Mouse (Mus musculus) liver, embryonic 15.5 days (tissue): ENCODE results near the gene Chfr. TPM values are rescaled to one million over a fixed set of nuclear protein-coding genes. Genes with fewer than 3 reads are reported as not detected.
A peak's percentile ranks its signal among the peaks of the same experiment; 100 is the strongest.
"Not testable (repeated sequence)": the region's sequence is repeated elsewhere in the genome, so short reads cannot be mapped to it uniquely, and the experiment has no call there.

ENCODE experiments used
- ATAC-seq: fragments of 200-750 bp; cut with Nextera tagmentation; 2 replicates; pipeline ENCODE4 v1.8.0; 2017; ENCODE audit warnings: moderate number of reproducible peaks, mild to moderate bottlenecking, moderate library complexity; ENCODE audit not compliant: insufficient read depth
- H3K27ac ChIP-seq: fragments of 300-500 bp; sonication (generic); replicated peaks from 2 replicates; pipeline ENCODE4 v1.5.1; 2015; ENCODE audit warnings: mild to moderate bottlenecking, inconsistent platforms
- H3K27me3 ChIP-seq: fragments of 300-500 bp; sonication (generic); 2 replicates; pipeline ENCODE4 v1.6.1; 2015; ENCODE audit warnings: mild to moderate bottlenecking, inconsistent platforms
- H3K36me3 ChIP-seq: fragments of 300-500 bp; sonication (generic); replicated peaks from 2 replicates; pipeline ENCODE4 v1.6.1; 2015; ENCODE audit warnings: moderate library complexity, mild to moderate bottlenecking, inconsistent platforms
- H3K4me1 ChIP-seq: fragments of 300-500 bp; sonication (generic); replicated peaks from 2 replicates; pipeline ENCODE4 v1.6.1; 2015; ENCODE audit warnings: inconsistent platforms
- H3K4me2 ChIP-seq: fragments of 300-500 bp; sonication (generic); 2 replicates; pipeline ENCODE4 v1.6.1; 2015; ENCODE audit warnings: moderate library complexity, mild to moderate bottlenecking, inconsistent platforms
- H3K4me3 ChIP-seq: fragments of 300-500 bp; sonication (generic); replicated peaks from 2 replicates; pipeline ENCODE4 v1.5.1; 2015; ENCODE audit warnings: mild to moderate bottlenecking, inconsistent platforms
- H3K9ac ChIP-seq: fragments of 300-500 bp; sonication (generic); 2 replicates; pipeline ENCODE4 v1.6.1; 2015; ENCODE audit warnings: moderate library complexity, mild to moderate bottlenecking, inconsistent platforms
- H3K9me3 ChIP-seq: fragments of 300-500 bp; sonication (generic); replicated peaks from 2 replicates; pipeline ENCODE4 v1.6.1; 2016; ENCODE audit warnings: inconsistent platforms
- WGBS: fragments of 180-500 bp; shearing (Covaris S2); methylation state at CpG from one replicate; pipeline ENCODE4 v1.1.7; 2015; ENCODE audit warnings: mixed read lengths; ENCODE audit not compliant: insufficient replicate concordance; 5-methylcytosine and 5-hydroxymethylcytosine counted together
- polyA plus RNA-seq: library from polyadenylated mRNA; unstranded; fragments of >200 nt; fragmentation: Nextera tagmentation; extraction: Ambion mirVana; gene quantifications from 2 replicates; pipeline ENCODE4 v1.2.1, GENCODE M21; 2015

The Chfr gene
- polyA plus RNA-seq, 1 experiment from 2014 or later: 17.9 TPM

DNA sequence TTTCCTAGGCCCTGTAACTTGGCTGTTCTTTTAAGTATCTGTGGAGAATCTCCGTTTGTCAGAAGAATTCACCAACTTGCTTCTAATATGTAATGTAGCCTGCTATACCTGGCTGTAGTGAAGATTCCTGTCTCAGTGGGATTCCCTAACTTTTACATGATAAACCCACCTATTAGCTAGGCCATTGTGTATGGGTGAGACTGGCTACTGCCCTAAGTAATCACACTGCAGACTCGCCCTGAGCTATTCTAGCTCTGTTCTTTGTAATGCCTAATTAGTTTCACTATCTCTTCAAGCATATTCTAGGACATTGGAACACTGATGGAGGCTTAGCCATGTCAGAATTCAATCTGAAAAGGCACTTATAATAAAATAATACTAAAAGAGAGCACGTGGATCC is 13.3 kb upstream of the Chfr start:
- not testable (repeated sequence) for H3K27me3 ChIP-seq, ATAC-seq, H3K4me1 ChIP-seq, H3K9ac ChIP-seq, H3K27ac ChIP-seq, H3K4me2 ChIP-seq, H3K4me3 ChIP-seq, H3K9me3 ChIP-seq
- peaks cover 12% of the 10 kb centered on the region for H3K36me3 ChIP-seq
- 69% methylated on average over 3 of the region's 3 CpGs for WGBS

DNA sequence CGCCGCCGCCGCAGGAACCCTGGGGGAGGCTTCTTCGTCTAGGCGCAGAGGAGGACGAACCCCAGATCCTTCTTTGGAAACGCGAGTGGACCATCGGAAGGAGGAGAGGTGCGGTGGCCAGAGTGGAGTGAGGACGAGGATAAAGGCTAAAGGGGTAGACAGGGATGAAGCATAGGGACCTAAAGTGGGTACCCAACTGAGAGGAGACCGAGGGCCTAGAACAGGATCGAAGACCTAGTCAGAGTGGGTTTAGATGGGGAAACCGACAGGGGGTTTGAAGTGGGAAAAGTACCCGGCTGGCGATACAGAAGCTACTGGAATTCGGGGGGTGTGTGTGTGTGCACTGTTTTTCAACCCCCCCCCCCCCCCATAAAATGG is 434 bp downstream of the Chfr start:
- peak overlapping the region; percentile 84 for H3K4me3 ChIP-seq
- no peaks in the 10 kb centered on the region for H3K9me3 ChIP-seq
- H3K4me1 ChIP-seq: peaks cover 30% of the 10 kb centered on the region; the same call in 1 of the 2 replicates
- ATAC-seq: no peak
- peak overlapping the region; percentile 92 for H3K27ac ChIP-seq
- no peaks in the 10 kb centered on the region for H3K27me3 ChIP-seq
- peak overlapping the region; percentile 80 for H3K4me2 ChIP-seq
- 3% methylated on average over 18 of the region's 18 CpGs for WGBS
- H3K9ac ChIP-seq: peak overlapping the region; percentile 87
- H3K36me3 ChIP-seq: peaks cover 21% of the 10 kb centered on the region

DNA sequence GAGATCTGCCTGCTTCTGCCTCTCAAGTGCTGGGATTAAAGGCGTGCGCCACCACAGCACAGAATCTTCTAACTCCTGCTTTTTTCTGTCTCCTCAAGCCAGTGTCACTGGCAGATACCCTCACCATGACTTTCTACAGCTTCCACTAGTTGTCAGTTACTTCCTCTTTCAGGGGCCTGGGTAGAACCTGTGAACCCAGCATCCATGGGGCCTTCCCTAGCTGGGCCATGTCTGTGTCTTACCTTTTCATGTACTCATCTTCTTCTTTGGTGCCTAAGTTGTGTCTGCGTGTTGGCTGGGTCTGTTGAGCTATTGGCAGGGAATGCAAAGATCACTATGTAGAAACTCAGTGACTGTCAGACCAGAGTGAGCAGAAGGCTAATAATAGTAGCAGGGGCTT is 2.2 kb downstream of the Chfr start:
- no peaks in the 10 kb centered on the region for H3K9me3 ChIP-seq
- H3K4me3 ChIP-seq: no peak overlapping the region
- no peak overlapping the region for H3K9ac ChIP-seq
- H3K27me3 ChIP-seq: no peaks in the 10 kb centered on the region
- peaks cover 30% of the 10 kb centered on the region for H3K36me3 ChIP-seq
- WGBS: 88% methylated on average over 3 of the region's 3 CpGs
- H3K27ac ChIP-seq: no peak overlapping the region
- no peak overlapping the region for H3K4me2 ChIP-seq
- H3K4me1 ChIP-seq: peaks cover 30% of the 10 kb centered on the region; the same call in 1 of the 2 replicates
- ATAC-seq: no peak

DNA sequence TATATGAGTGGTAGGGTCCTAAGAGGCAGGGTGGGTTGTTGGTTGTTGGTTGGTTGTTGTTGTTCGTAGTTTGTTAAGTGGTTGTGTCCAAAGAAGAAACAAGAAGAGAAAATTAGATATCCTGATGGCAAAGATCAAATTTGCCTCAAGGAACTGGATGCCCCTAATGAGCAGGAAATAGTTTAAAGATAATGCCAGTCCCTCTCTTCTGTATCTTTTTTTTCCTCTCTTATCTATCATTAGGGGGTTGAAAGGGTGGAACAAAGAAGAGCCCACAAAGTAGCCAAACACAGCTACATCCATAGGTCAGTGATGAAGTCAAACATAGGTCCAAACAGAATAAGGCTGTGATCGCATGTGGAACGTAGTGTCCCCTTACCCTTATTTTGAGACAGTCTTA is 3.7 kb downstream of the Chfr start:
- 85% methylated on average over 3 of the region's 3 CpGs for WGBS
- H3K4me3 ChIP-seq: no peak overlapping the region
- H3K9ac ChIP-seq: no peak overlapping the region
- no peaks in the 10 kb centered on the region for H3K27me3 ChIP-seq
- no peaks in the 10 kb centered on the region for H3K9me3 ChIP-seq
- H3K27ac ChIP-seq: no peak overlapping the region
- peaks cover 30% of the 10 kb centered on the region; the same call in 1 of the 2 replicates for H3K4me1 ChIP-seq
- no peak overlapping the region for H3K4me2 ChIP-seq
- ATAC-seq: no peak
- H3K36me3 ChIP-seq: peaks cover 40% of the 10 kb centered on the region

DNA sequence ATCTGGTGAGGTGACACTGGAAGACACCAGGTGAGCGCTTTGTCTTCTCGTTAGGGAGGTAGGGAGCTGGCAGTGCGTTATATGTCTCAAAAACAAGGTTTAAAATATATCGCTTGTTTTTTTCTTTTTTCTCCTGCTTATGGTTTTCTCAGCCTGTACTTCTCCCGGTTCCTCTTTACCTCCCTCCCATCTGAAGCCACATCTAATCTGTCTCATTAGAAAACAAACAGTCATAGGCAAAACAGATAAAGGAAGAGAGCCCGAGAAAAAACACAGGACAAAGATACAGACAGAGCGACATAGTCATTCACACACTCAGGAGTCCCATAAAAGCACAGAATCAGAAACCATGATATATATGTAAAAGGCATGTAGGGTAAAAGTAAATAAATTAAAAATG is 4.8 kb downstream of the Chfr start:
- Histone ChIP-seq H3K27ac (no peak overlapping the region), H3K9ac (no peak overlapping the region), H3K4me1 (peaks cover 24% of the 10 kb centered on the region; the same call in 1 of the 2 replicates), H3K4me3 (no peak overlapping the region), H3K36me3 (peaks cover 50% of the 10 kb centered on the region), H3K27me3 (no peaks in the 10 kb centered on the region), H3K9me3 (no peaks in the 10 kb centered on the region), H3K4me2 (no peak overlapping the region)
- ATAC-seq: no peak
- 70% methylated on average over 7 of the region's 7 CpGs for WGBS

DNA sequence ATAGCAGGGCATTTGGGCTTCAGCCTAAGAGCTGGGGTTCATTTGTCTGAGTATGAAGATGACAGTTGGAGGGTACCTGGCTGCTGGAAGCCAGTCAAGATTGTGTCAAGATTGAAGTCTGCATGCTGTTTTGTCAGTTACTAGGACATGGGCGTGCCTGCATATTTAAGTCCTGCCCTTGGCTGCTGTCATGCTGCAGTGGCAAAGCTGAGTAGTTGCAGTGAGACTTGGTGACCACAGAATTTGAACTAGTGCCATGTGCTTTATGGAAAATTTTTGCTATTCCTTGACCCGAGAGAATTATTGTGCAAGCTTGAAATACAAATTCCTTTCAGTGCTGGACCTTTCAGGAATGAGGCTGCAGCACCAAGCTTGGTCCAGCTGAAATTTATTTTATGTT is 6.7 kb downstream of the Chfr start:
- 73% methylated on average over 2 of the region's 2 CpGs for WGBS
- Histone ChIP-seq H3K4me3 (no peak overlapping the region), H3K27ac (no peak overlapping the region), H3K4me1 (peaks cover 13% of the 10 kb centered on the region; the same call in 1 of the 2 replicates), H3K36me3 (peaks cover 67% of the 10 kb centered on the region), H3K4me2 (no peak overlapping the region), H3K9me3 (no peaks in the 10 kb centered on the region), H3K27me3 (no peaks in the 10 kb centered on the region), H3K9ac (no peak overlapping the region)
- ATAC-seq: no peak

DNA sequence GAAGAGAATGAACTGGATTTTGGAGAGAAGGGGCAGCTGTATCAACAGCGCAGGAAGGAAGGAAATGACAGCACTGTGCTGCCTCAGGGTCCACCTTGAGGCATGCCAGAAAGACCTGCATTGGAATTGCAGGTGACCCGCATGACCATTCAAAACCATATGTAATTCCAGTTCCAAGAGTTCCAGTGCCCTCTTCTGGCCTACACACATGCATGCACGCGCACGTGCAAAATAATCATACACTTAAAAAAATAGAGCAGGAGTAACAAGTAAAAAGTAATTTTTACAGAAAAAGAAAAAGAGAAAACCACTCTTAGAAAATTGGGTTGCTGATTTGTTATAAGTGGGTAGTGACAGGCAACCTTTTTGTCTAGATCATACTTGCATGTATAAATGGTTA is 7.4 kb downstream of the Chfr start:
- H3K4me2 ChIP-seq: no peak overlapping the region
- no peaks in the 10 kb centered on the region for H3K27me3 ChIP-seq
- H3K36me3 ChIP-seq: peaks cover 74% of the 10 kb centered on the region
- H3K9ac ChIP-seq: no peak overlapping the region
- no peak overlapping the region for H3K4me3 ChIP-seq
- 73% methylated on average over 5 of the region's 5 CpGs for WGBS
- no peaks in the 10 kb centered on the region for H3K9me3 ChIP-seq
- ATAC-seq: no peak
- no peak overlapping the region for H3K27ac ChIP-seq
- H3K4me1 ChIP-seq: peaks cover 11% of the 10 kb centered on the region; the same call in 1 of the 2 replicates

DNA sequence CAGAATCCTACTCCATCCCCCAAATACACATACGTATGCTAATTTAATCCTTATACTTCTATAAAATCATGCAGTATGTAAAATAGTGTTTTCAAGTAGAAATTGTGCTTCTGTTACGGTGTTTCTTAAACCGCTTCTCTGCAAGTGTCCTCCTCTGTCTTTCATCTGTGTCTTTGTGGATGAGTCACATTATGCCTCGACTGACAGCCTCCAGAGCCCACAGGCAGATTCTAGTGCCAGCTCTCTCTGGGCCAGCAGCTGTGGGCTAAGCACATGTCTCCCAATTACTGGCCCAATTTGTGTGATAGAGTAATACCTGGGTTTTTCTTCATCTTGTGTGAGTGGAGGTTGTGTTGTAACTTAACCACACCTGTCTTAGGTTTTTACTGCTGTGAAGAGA is 33.7 kb downstream of the Chfr start:
- no peak overlapping the region for H3K4me3 ChIP-seq
- peaks cover 71% of the 10 kb centered on the region for H3K36me3 ChIP-seq
- no peak overlapping the region for H3K9ac ChIP-seq
- H3K4me2 ChIP-seq: no peak overlapping the region
- H3K27me3 ChIP-seq: no peaks in the 10 kb centered on the region
- no peak overlapping the region for H3K27ac ChIP-seq
- no peak for ATAC-seq
- WGBS: 80% methylated on average over 4 of the region's 4 CpGs
- H3K9me3 ChIP-seq: no peaks in the 10 kb centered on the region
- no peaks in the 10 kb centered on the region for H3K4me1 ChIP-seq

DNA sequence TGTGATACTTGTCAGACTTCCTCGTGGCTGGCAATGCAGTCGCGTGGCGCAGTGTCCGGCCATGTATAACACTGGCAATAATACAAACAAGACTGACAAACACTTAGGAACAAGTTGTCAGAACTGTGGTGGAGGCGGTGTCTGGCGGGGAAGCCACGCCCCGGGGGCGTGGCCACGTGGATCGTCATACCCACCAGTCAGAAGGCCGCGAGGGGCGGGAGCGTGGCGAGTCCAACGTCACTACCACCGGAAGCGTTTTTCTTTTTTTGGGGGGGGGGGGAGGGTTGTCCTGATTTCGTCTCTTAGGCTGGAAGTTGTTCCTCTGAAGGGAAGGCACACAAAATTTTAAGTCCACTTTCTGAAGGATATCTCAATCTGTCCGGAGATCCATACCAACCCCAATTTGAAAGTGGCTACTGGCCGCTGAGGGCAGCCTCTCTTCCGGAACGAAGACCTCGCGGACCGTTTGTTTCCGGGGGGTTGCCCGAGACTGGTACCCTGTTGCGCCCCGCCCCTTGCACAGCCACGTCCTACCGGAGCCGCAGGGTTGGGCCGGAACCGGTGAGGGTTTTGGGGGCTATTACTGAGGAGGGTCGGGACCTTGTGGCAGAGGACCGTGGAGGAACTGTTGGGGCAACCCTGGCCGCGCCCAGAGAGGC is 40.8 kb downstream of the Chfr start, which contains the start of gene Golga3:
TSS of gene Golga3 (plus strand) at position 340 of the 659 bp plus-strand sequence.
- Histone ChIP-seq H3K4me2 (peak within 1 kb of the TSS; percentile 76), H3K4me3 (peak within 1 kb of the TSS; percentile 93), H3K27ac (peak within 1 kb of the TSS; percentile 77), H3K27me3 (no peaks in the 10 kb centered on the region), H3K9me3 (no peaks in the 10 kb centered on the region), H3K36me3 (peaks cover 12% of the 10 kb centered on the region), H3K4me1 (peaks cover 34% of the 10 kb centered on the region), H3K9ac (peak within 1 kb of the TSS; percentile 88)
- peak; percentile 96 for ATAC-seq
- under 1% methylated on average over 41 of the region's 41 CpGs for WGBS

DNA sequence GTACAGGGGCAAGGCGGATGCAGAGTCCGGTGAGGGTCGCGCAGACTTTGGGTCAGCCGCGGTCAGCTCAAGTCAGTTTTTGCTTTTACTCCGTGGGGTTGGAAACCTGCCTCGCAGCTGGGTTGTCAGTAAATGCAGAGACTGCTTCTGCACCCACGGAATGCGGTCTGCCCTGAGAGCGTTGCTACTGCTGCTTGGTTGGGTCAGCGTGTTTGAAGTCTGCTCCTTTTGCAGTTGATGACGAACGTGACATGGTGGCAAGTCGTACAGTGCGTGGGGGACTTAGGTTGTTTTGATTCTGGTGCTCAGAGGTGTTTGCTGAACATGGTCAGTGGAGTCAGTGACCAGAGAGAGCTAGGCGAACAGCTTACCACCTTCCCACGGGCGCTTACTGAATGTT is 41.4 kb downstream of the Chfr start:
- no peaks in the 10 kb centered on the region for H3K27me3 ChIP-seq
- H3K4me2 ChIP-seq: peak overlapping the region; percentile 76
- WGBS: 3% methylated on average over 19 of the region's 19 CpGs
- peak; percentile 24 for ATAC-seq
- H3K4me1 ChIP-seq: peaks cover 34% of the 10 kb centered on the region
- peak overlapping the region; percentile 88 for H3K9ac ChIP-seq
- H3K4me3 ChIP-seq: peak overlapping the region; percentile 93
- H3K36me3 ChIP-seq: peaks cover 13% of the 10 kb centered on the region
- H3K27ac ChIP-seq: peak overlapping the region; percentile 77
- H3K9me3 ChIP-seq: no peaks in the 10 kb centered on the region

DNA sequence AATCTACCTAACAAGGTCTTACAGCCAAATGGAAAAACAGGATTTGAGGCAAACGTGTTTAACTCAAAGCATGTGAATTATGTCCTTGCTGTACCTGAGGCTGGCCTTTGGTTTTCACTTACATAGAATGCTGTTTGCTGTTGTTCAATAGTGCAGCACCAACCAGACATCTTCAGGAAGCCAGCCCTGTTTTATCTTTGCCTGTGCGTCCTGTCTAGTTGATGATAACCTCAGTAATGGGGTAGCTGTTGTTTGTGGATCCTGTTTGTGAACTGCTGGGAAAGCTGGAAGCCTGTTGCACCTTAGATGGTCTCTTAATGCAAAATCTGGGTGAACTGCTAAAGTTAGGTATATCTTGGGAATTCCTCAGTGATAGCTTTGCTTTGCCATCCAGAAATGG is 43.0 kb downstream of the Chfr start:
- H3K4me2 ChIP-seq: peak overlapping the region; percentile 45
- no peaks in the 10 kb centered on the region for H3K9me3 ChIP-seq
- peaks cover 34% of the 10 kb centered on the region for H3K4me1 ChIP-seq
- H3K27me3 ChIP-seq: no peaks in the 10 kb centered on the region
- WGBS: 29% methylated on average over 2 of the region's 2 CpGs
- ATAC-seq: no peak
- peaks cover 18% of the 10 kb centered on the region for H3K36me3 ChIP-seq
- H3K9ac ChIP-seq: peak overlapping the region; percentile 16; the same call in 1 of the 2 replicates
- H3K4me3 ChIP-seq: no peak overlapping the region
- peak overlapping the region; percentile 43; the same call in 1 of the 2 replicates for H3K27ac ChIP-seq

DNA sequence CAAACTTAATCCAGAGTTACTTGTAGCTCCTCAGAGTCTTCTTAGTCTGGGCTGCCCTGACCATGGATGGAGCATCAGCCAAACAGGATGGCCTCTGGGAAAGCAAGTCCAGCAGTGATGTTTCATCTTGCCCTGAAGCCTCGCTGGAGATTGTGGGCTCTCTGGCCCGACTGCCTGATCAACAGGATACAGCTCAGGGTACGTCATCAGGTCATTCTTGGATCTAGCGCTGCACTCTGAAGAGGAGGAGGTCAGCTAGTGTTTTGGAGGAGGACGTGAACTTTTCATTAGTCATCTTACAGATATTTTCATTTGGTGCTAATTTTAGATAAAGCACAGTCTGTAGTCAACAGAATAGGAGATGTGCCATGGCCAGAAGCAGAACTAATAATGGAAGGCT is 46.1 kb downstream of the Chfr start:
- H3K9ac ChIP-seq: no peak overlapping the region
- peaks cover 46% of the 10 kb centered on the region for H3K36me3 ChIP-seq
- ATAC-seq: no peak
- WGBS: 76% methylated on average over 5 of the region's 5 CpGs
- H3K4me3 ChIP-seq: no peak overlapping the region
- H3K9me3 ChIP-seq: no peaks in the 10 kb centered on the region
- H3K4me1 ChIP-seq: peaks cover 34% of the 10 kb centered on the region
- H3K27me3 ChIP-seq: no peaks in the 10 kb centered on the region
- H3K27ac ChIP-seq: no peak overlapping the region
- H3K4me2 ChIP-seq: no peak overlapping the region
